Mouse (Mus musculus) MEL (cell line): ENCODE measurements around the gene Myh6.

Experiments used
- NELFE ChIP-seq: IDR thresholded peaks from 2 replicates; pipeline ENCODE4 v1.6.1; 2011; ENCODE audit warnings: low read depth, low read length, improper control_type of control experiment
- NRF1 ChIP-seq: IDR thresholded peaks from 2 replicates; pipeline ENCODE4 v1.6.1; 2014; ENCODE audit warnings: low read depth, mild to moderate bottlenecking, inconsistent platforms, low read length, improper control_type of control experiment, moderate library complexity; ENCODE audit not compliant: poor library complexity, insufficient read depth, severe bottlenecking
- POLR2A ChIP-seq, 2 experiments: IDR thresholded peaks; 2 replicates each; pipeline ENCODE4 v1.6.1; 2011 to 2012; ENCODE audit warnings: low read length in 2 of 2, mild to moderate bottlenecking in 2 of 2, control low read depth in 1 of 2, improper control_type of control experiment in 1 of 2, low read depth in 1 of 2, moderate library complexity in 1 of 2; ENCODE audit not compliant: control insufficient read depth in 1 of 2, insufficient read depth in 1 of 2, poor library complexity in 1 of 2
- ZC3H11A ChIP-seq: IDR thresholded peaks from 2 replicates; pipeline ENCODE4 v1.6.1; 2012; ENCODE audit warnings: low read depth, mild to moderate bottlenecking, inconsistent platforms, low read length, improper control_type of control experiment
- ZNF384 ChIP-seq: IDR thresholded peaks from 2 replicates; pipeline ENCODE4 v1.6.1; 2012; ENCODE audit warnings: low read depth, mild to moderate bottlenecking, inconsistent platforms, low read length, improper control_type of control experiment

DNA sequence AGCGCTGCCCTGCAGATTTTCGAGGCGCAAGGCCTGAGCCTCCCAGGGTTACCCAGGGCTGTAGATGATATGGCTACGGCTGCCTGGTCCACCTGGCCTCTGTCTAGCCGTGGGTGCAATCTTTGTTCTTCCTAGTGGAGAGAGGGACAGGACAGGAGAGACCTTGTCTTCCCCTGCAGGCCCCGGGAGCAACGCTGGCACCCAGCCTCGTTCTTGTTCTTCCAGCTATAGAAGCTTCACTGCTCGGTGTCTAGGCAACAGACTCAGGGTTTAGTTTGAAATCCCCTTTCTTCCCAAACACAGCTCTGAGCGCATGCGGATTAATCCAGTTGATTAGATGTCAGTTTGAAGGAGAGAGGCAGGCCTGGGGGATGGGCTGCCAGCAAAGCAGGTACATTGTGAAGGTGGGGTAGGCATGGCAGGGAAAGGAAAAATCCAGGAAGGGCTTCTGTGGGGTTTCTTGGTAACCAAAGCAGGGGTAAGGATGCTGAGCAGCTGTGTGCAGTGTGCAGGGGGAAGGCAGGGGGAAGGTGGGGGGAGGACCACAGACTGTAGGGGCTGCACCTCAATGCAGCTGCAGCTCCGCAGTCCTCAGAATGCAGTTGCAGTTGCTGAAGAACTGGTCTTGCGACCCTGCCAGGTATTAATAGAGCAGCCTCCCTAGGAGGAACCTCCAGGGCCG is 28.9 kb upstream of the Myh6 start:
- TF ChIP-seq ZNF384 (no peak), NRF1 (no peak), POLR2A (IDR thresholded peaks at IDR 0.05; ENCODE audit: control insufficient read depth in 1 of 2, insufficient read depth in 1 of 2, low read depth in 1 of 2, low read length in 2 of 2, poor library complexity in 1 of 2) (no peak), ZC3H11A (no peak), NELFE (no peak)
